Mouse (Mus musculus) kidney, embryonic 15.5 days (tissue): Measurements from ENCODE around the gene Prex1. TPM values are rescaled to one million over a fixed set of nuclear protein-coding genes. Genes with fewer than 3 reads are reported as not detected.
A peak's percentile ranks its signal among the peaks of the same experiment; 100 is the strongest.

Source experiments
- ATAC-seq: fragments of 200-750 bp; cut with Nextera tagmentation; replicated peaks from 2 replicates; pipeline ENCODE4 v1.8.0; 2017; ENCODE audit warnings: moderate TSS enrichment; ENCODE audit not compliant: low FRiP score
- H3K27ac ChIP-seq: fragments of 300-500 bp; sonication (generic); 2 replicates; pipeline ENCODE4 v1.5.1; 2015; ENCODE audit warnings: mild to moderate bottlenecking, inconsistent platforms
- H3K27me3 ChIP-seq: fragments of 300-500 bp; sonication (generic); 2 replicates; pipeline ENCODE4 v1.6.1; 2015; ENCODE audit warnings: inconsistent platforms
- H3K36me3 ChIP-seq: fragments of 300-500 bp; sonication (generic); 2 replicates; pipeline ENCODE4 v1.6.1; 2015; ENCODE audit warnings: inconsistent platforms
- H3K4me1 ChIP-seq: fragments of 300-500 bp; sonication (generic); 2 replicates; pipeline ENCODE4 v1.6.1; 2015; ENCODE audit warnings: inconsistent platforms
- H3K4me2 ChIP-seq: fragments of 300-500 bp; sonication (generic); 2 replicates; pipeline ENCODE4 v1.6.1; 2015; ENCODE audit warnings: moderate library complexity, mild to moderate bottlenecking, inconsistent platforms
- H3K4me3 ChIP-seq: fragments of 300-500 bp; sonication (generic); replicated peaks from 2 replicates; pipeline ENCODE4 v1.5.1; 2015; ENCODE audit warnings: mild to moderate bottlenecking, inconsistent platforms
- H3K9ac ChIP-seq: fragments of 300-500 bp; sonication (generic); 2 replicates; pipeline ENCODE4 v1.6.1; 2015; ENCODE audit warnings: mild to moderate bottlenecking, inconsistent platforms
- H3K9me3 ChIP-seq: fragments of 300-500 bp; sonication (generic); replicated peaks from 2 replicates; pipeline ENCODE4 v1.6.1; 2016; ENCODE audit warnings: inconsistent platforms
- WGBS: fragments of 180-500 bp; shearing (Covaris S2); methylation state at CpG from one replicate; pipeline ENCODE4 v1.1.7; 2015; ENCODE audit warnings: mixed read lengths; 5-methylcytosine and 5-hydroxymethylcytosine counted together
- polyA plus RNA-seq: library from polyadenylated mRNA; unstranded; fragments of >200 nt; fragmentation: Nextera tagmentation; extraction: Ambion mirVana; gene quantifications from 2 replicates; pipeline ENCODE4 v1.2.1, GENCODE M21; 2015

Gene Prex1
- polyA plus RNA-seq, 1 experiment from 2014 or later = 16.0 TPM

DNA sequence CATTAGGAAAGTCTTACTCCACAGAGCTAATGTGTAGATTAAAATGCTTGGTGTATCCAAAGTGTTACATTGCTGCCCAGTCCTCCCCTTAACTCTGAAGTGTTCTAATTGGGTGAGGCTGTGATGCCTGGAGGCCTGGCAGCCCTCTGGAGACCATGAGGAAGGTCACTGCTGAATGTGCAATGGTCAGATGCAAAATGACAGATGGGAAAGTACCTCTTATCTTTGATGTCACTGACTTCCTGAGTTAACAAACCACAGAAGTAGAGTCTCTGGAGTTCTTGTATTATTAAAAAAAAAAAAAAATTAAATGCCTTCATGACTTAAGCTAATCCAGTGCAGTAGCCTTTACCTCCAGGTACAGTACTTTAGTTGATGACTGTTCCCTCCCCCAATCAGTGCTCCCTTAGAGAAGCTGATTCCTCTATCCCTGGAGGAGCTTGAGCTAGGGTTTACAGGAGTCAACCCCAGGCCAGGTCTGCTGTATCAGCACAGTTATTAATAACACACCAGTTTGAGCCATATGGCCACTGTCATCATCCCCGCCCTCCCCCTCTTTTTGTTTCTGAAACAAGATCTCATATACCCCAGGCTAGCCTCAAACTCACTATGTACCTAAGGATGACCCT lies 5.8 kb upstream of the Prex1 start:
- WGBS = 77% methylated on average over 1 of the region's 1 CpGs
- no peak overlapping the region for H3K4me3 ChIP-seq
- H3K27me3 ChIP-seq = 0 out of 2 replicates have a peak, but pooled peaks cover 3% of the 10 kb centered on the region
- no peaks in the 10 kb centered on the region for H3K36me3 ChIP-seq
- no peaks in the 10 kb centered on the region for H3K9me3 ChIP-seq
- no peak overlapping the region for H3K27ac ChIP-seq
- no peak overlapping the region for H3K4me2 ChIP-seq
- no peak for ATAC-seq
- peaks cover 3% of the 10 kb centered on the region; the same call in 1 of the 2 replicates for H3K4me1 ChIP-seq
- no peak overlapping the region for H3K9ac ChIP-seq

DNA sequence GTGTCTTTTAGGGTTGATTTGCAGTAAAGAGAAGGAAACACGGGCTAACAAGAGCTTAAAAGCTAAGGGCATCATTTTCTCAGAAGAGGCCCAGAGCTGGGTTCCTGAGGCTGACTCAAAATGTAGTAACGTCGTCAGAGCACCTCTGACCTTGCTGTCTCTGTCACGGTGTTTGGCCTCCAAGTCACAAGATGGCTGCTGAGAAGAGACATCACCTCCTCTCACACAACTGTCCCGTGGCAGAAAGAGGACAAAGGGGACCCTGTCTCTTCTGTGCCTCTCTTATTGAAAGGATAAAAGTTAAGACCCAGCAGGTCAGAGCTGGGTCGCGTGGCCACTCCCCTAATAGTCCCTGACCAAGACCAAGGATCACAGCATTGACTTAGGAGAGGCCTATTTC lies 2.4 kb upstream of the Prex1 start:
- H3K9ac ChIP-seq = no peak overlapping the region
- H3K27ac ChIP-seq = no peak overlapping the region
- no peaks in the 10 kb centered on the region for H3K36me3 ChIP-seq
- WGBS = 74% methylated on average over 7 of the region's 7 CpGs
- no peak overlapping the region for H3K4me2 ChIP-seq
- no peaks in the 10 kb centered on the region for H3K9me3 ChIP-seq
- no peak for ATAC-seq
- no peak overlapping the region for H3K4me3 ChIP-seq
- peaks cover 32% of the 10 kb centered on the region for H3K4me1 ChIP-seq
- H3K27me3 ChIP-seq = 0 out of 2 replicates have a peak, but pooled peaks cover 3% of the 10 kb centered on the region

DNA sequence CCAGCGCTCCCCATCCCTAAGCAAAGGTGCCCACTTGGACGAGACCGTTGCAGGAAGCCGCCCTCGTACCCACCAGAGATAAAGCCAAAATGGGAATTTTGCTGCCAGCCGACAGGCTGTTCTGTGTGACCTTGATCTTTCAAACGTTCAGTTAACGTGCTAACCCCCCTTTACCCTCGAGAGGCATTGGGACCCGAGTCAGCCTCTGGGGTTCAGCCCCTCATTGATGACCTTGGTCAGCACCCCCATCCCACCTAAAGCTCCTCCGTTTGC lies 731 bp upstream of the Prex1 start:
- no peak for ATAC-seq
- Histone ChIP-seq H3K4me3 (peak overlapping the region; percentile 85), H3K4me2 (peak overlapping the region; percentile 98), H3K27me3 (0 out of 2 replicates have a peak, but pooled peaks cover 3% of the 10 kb centered on the region), H3K4me1 (peaks cover 43% of the 10 kb centered on the region), H3K36me3 (no peaks in the 10 kb centered on the region), H3K9me3 (no peaks in the 10 kb centered on the region), H3K9ac (peak overlapping the region; percentile 43; the same call in 1 of the 2 replicates), H3K27ac (no peak overlapping the region)
- 8% methylated on average over 11 of the region's 11 CpGs for WGBS

DNA sequence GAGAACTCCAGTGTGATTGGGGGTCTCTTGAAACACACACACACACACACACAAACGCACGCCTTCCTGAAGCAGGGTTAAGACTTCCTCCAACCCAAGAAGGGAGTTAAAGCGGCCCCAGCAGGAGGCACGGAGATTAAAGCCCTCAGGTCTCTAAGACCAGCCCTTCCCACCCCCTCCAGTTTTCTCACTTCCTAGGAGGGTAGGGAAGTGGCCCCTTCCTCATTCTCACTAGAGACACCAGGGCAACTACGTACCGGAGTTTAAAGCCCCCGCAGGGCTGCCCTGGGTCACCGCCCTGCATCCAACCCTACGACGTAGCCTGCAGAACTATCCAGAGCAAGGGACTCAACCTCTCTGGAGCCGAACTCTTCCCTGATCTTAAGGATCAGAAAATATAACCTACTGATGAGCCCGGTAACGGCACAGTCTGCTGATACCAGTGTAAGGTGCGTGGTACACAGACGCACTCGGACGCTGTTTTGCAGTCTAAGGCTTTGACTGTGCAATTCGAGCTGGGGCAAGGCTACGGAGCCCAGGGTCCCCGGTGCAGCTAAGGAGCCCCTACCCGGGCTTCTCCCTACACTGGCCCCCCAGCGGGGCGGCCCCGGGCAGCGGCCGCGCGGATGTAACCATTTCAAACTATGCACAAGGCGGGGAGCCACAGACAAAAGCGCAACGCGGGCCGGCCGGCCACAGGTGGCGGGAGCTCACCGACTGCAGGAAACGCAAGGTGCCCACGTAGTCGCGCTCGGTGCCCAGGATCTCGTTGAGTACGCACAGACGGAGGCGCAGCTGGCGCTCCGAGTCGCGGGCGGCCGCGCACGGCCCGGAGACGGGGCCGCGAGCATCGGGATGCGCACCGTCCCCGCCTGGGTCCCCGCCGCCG lies 587 bp downstream of the Prex1 start:
- WGBS = under 1% methylated on average over 64 of the region's 64 CpGs
- Histone ChIP-seq H3K36me3 (no peaks in the 10 kb centered on the region), H3K4me3 (peak overlapping the region; percentile 85), H3K4me1 (peaks cover 46% of the 10 kb centered on the region), H3K4me2 (peak overlapping the region; percentile 98), H3K27me3 (0 out of 2 replicates have a peak, but pooled peaks cover 3% of the 10 kb centered on the region), H3K27ac (peak overlapping the region; percentile 71), H3K9ac (peak overlapping the region; percentile 75), H3K9me3 (no peaks in the 10 kb centered on the region)
- peak; percentile 59 for ATAC-seq

DNA sequence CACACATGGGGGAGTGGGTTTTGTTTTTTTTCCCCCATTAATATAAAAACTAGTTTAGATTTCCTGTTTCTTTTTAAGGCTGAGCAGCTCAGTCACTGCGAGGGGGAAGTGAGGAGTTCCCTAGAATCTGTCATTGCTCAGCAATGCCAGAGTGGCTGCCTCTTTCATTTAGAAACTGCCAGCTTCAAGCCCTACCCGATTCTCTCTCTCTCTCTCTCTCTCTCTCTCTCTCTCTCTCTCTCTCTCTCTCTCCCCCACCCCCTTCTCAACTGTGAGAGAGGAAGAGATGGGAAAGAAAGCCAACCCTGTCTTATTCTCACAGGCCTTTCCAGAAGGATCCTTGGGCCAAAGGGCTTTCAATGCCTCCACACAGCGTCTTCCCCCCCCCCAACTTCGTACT lies 1.3 kb downstream of the Prex1 start:
- no peaks in the 10 kb centered on the region for H3K36me3 ChIP-seq
- no peak for ATAC-seq
- H3K4me3 ChIP-seq = peak overlapping the region; percentile 85
- 0 out of 2 replicates have a peak, but pooled peaks cover 3% of the 10 kb centered on the region for H3K27me3 ChIP-seq
- H3K4me2 ChIP-seq = peak overlapping the region; percentile 98
- no peak overlapping the region; the same call in 1 of the 2 replicates for H3K9ac ChIP-seq
- H3K27ac ChIP-seq = peak overlapping the region; percentile 29; the same call in 1 of the 2 replicates
- H3K9me3 ChIP-seq = no peaks in the 10 kb centered on the region
- H3K4me1 ChIP-seq = peaks cover 46% of the 10 kb centered on the region
- WGBS = 2% methylated on average over 4 of the region's 4 CpGs

DNA sequence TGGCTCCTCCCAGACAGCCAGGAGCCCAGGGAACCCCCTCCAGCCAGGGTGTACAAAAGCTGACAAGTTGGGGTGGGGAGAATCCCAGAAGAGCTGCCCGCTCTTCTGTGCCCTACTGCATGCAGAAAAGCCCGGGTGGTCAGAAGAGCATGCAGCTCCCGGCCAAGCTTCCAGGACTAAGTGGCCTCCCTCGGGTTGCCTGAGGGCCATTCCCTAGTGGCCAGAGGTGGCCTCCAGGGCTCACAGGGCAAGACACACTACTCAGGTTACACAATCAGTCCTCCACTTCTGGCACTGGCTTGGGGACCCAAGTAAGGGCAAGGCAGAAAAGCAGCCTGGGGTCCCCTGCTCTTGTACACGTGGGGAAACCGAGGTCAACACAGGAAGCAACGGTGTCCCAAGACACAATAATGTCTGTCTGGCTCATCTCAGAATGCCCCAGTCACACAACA lies 1.9 kb downstream of the Prex1 start:
- H3K4me3 ChIP-seq = peak overlapping the region; percentile 85

DNA sequence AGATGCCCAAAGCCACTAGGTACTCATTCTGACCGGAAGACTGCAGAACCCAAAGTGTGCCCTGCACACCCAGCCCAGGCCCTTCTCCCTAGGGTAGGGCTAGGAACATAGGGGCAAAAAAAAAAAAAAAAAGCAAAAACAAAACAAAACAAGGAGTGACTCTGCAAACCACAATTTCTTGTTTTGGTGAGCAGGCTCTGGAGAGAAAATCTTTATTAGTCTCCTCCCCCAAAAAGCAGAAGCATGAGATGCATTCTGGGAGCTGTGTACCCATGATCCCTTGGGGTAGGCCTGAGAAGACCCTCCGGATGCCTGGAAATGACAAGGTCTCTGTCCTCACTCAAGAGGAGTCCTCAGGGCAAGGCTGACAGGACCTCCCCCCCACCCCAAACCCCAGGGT lies 3.7 kb downstream of the Prex1 start:
- no peak overlapping the region for H3K4me3 ChIP-seq
- H3K27me3 ChIP-seq = 0 out of 2 replicates have a peak, but pooled peaks cover 1% of the 10 kb centered on the region
- no peak for ATAC-seq
- no peak overlapping the region for H3K4me2 ChIP-seq
- 90% methylated on average over 2 of the region's 2 CpGs for WGBS
- peaks cover 3% of the 10 kb centered on the region for H3K36me3 ChIP-seq
- no peak overlapping the region for H3K27ac ChIP-seq
- H3K9ac ChIP-seq = no peak overlapping the region
- peaks cover 49% of the 10 kb centered on the region for H3K4me1 ChIP-seq
- H3K9me3 ChIP-seq = no peaks in the 10 kb centered on the region

More for the DNA sequence above, 1.9 kb downstream of the Prex1 start:
- no peak overlapping the region for H3K27ac ChIP-seq
- no peaks in the 10 kb centered on the region for H3K9me3 ChIP-seq
- ATAC-seq = no peak
- peak overlapping the region; percentile 23; the same call in 1 of the 2 replicates for H3K9ac ChIP-seq
- no peaks in the 10 kb centered on the region for H3K36me3 ChIP-seq
- WGBS = 18% methylated on average over 7 of the region's 7 CpGs
- peaks cover 46% of the 10 kb centered on the region for H3K4me1 ChIP-seq
- 0 out of 2 replicates have a peak, but pooled peaks cover 3% of the 10 kb centered on the region for H3K27me3 ChIP-seq
- H3K4me2 ChIP-seq = peak overlapping the region; percentile 98

DNA sequence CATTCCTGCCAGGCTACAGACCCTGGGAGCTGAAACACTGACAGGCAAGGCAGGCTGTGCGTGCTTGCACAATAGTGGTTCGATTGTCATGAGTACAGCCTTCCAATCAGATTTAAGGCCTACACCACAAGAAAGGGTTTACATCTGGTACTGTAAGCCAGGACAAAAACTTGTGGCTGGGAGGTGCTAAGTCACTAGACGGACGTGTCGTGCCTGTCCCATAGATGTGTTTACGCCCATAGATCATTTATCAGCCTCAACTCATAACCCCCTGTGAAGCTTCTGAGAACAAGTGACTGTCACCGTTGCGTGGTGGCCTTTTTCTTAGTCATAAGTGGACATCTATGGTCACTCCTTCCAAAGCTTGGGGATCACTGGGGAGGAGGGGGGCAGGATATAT lies 5.3 kb downstream of the Prex1 start:
- no peak for ATAC-seq
- H3K4me2 ChIP-seq = no peak overlapping the region
- no peaks in the 10 kb centered on the region for H3K9me3 ChIP-seq
- H3K36me3 ChIP-seq = peaks cover 6% of the 10 kb centered on the region
- H3K4me1 ChIP-seq = peaks cover 53% of the 10 kb centered on the region
- no peak overlapping the region for H3K9ac ChIP-seq
- 77% methylated on average over 8 of the region's 8 CpGs for WGBS
- H3K4me3 ChIP-seq = no peak overlapping the region
- H3K27ac ChIP-seq = no peak overlapping the region
- no peaks in the 10 kb centered on the region for H3K27me3 ChIP-seq

DNA sequence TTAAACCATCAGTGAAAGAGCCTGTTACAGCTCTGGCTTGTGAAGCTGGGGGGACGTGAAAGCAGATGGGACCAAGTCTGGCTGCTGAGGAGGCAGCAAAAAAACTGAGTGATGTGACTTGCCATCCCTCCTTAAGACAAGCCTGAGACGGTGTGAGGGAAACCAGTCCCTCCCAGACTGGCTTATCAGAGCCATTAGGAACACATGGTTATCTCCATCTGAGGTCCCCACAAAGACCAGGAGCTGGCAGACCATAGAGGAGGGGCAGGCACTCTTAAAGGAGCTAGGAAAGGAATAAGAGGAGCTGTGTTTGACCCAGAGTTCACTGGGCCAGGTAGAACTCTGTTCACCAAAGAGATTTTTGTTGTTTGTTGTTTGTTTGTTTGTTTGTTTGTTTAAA lies 7.1 kb downstream of the Prex1 start:
- peaks cover 6% of the 10 kb centered on the region for H3K36me3 ChIP-seq
- ATAC-seq = no peak
- 0 out of 2 replicates have a peak, but pooled peaks cover 3% of the 10 kb centered on the region for H3K27me3 ChIP-seq
- H3K9ac ChIP-seq = no peak overlapping the region
- H3K4me2 ChIP-seq = no peak overlapping the region
- no peak overlapping the region for H3K27ac ChIP-seq
- H3K4me1 ChIP-seq = peaks cover 41% of the 10 kb centered on the region
- no peaks in the 10 kb centered on the region for H3K9me3 ChIP-seq
- WGBS = 59% methylated on average over 2 of the region's 2 CpGs
- H3K4me3 ChIP-seq = no peak overlapping the region

DNA sequence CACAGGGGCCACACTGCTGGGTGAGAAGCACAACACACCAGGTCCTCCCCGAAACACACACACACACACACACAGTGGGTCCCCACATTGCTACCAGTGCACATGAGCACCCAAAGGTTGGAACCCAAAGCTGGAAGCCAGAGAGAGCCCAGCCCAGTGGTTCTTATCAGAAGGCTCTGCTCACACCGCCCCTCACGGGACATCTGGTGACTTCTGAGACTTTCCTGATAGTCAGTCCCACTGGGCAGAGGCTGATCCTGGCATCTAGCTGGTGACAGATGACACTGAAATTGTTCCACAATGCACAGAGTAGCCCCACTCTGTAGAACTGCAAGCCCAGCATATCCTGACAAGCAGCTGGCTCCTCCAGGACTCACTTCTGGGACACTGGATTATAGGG lies 10.1 kb downstream of the Prex1 start:
- no peak overlapping the region for H3K4me2 ChIP-seq
- 70% methylated on average over 3 of the region's 3 CpGs for WGBS
- no peaks in the 10 kb centered on the region for H3K9me3 ChIP-seq
- 0 out of 2 replicates have a peak, but pooled peaks cover 3% of the 10 kb centered on the region for H3K27me3 ChIP-seq
- H3K4me1 ChIP-seq = peaks cover 35% of the 10 kb centered on the region
- no peak overlapping the region for H3K27ac ChIP-seq
- peak; percentile 68; the same call in 1 of the 2 replicates for ATAC-seq
- H3K4me3 ChIP-seq = no peak overlapping the region
- H3K9ac ChIP-seq = no peak overlapping the region
- peaks cover 6% of the 10 kb centered on the region for H3K36me3 ChIP-seq

DNA sequence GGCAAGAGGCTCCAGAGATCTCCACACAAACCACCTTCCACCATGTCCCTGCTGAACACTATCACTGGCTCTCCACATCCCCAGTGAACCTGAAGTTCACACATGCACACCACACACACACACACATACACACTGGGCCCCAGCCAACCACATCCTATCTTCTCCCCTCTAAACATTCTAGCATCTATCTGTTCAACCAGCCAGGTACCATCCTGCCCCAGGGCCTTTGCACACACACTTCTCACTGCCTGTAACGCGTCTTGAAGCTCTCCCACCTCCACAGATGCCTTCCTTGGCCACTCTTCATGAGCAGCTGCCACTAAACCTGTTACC lies 11.6 kb downstream of the Prex1 start:
- Histone ChIP-seq H3K9ac (no peak overlapping the region), H3K36me3 (peaks cover 6% of the 10 kb centered on the region), H3K4me1 (peaks cover 35% of the 10 kb centered on the region), H3K4me2 (no peak overlapping the region), H3K27me3 (0 out of 2 replicates have a peak, but pooled peaks cover 3% of the 10 kb centered on the region), H3K4me3 (no peak overlapping the region), H3K27ac (no peak overlapping the region), H3K9me3 (no peaks in the 10 kb centered on the region)
- WGBS = 97% methylated on average over 2 of the region's 2 CpGs
- ATAC-seq = no peak
